Mouse (Mus musculus) kidney, adult 18-20 months (tissue): Measurements from ENCODE around the gene 1700025G04Rik.

Experiments used
- DNase-seq: peaks from one replicate; pipeline ENCODE4 v3.0.0; 2021

The 1700025G04Rik gene

DNA sequence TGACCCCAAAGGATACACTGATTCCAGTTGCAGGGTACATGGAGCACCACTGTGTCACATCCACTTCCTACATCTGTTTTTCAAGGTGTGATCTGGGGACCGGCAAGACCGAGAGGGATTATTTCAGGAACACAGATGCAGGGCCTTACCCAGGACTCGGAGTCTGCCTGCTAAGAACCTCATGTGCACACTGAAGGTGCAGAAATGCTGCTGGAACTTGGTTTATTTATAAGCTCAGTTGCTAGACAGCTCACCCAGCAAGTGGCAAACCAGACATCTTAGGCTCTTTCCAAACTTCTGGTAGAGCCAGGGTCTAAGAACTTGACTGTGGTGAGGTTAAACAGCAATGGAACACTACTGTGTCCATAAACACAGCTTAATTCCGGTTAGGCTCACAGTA lies 61.2 kb downstream of the 1700025G04Rik start:
- DNase-seq = no peak

- no peak for DNase-seq
Observed at GRCm38 (mm10) chr1:152026762-152027161, 63.2 kb downstream of the 1700025G04Rik start.

- no peak for DNase-seq
Observed at GRCm38 (mm10) chr1:152025308-152025707, 64.6 kb downstream of the 1700025G04Rik start.

DNA sequence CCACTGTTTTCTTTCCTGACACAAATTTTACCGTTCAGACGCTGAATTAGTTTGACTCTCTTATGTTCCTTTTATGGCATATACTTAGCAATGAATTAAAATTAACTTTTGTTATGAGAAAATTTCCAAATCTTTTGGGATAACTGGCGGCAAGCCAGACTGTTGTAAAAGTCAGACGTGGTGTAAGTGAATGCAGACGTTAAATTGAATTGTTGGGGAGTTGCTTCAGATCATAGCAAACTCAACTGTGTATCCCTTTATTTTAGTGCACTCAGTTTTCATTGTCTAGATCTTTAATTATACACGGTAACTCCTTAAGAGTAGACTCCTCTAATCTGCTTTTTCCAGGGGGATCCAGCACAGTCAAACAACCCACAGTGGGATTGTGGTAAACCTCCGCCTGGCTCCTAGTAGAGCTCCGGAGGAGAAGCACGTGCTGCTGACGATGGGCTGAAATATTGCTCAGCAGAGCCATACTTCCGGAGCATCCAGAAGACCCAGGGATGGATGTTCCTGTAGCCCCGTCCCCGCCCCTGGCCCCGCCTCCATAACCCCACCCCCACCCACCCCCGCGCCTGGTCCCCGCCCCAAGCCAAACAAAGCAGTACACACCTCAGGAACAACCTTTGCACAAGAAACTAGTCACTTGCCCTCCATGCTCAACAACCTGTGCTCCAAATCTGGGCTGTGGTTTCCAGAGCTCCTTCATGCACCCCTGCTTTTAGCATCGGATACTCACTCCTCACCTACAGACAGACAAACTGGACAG lies 65.7 kb downstream of the 1700025G04Rik start:
- DNase-seq = no peak

DNA sequence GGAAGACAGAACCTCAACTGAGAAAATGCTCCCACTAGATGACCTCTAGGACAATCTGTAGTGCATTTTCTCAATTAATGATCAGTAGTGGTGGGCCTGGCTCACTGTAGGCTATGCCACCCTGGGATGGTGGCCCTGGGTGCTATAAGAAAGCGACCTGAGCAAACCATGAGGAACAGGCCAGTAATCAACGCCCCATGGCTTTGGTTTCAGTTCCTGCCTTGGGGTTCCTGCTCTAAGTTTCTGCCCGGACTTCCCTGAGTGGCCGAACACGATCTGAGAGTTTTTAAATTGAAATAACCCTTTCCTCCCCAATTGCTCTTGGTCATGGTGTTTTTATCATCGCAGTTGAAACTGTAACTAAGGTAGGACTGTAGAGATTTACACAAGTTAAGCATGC lies 69.1 kb downstream of the 1700025G04Rik start:
- no peak for DNase-seq

GRCm38 (mm10) chr1:152020070-152020469 lies 69.9 kb downstream of the 1700025G04Rik start:
- no peak for DNase-seq

- no peak for DNase-seq
Observed at GRCm38 (mm10) chr1:152019196-152019595, 70.7 kb downstream of the 1700025G04Rik start.

GRCm38 (mm10) chr1:152018322-152018721 lies 71.6 kb downstream of the 1700025G04Rik start:
- DNase-seq = no peak

- DNase-seq = no peak
Observed at GRCm38 (mm10) chr1:152016663-152017062, 73.3 kb downstream of the 1700025G04Rik start.

DNA sequence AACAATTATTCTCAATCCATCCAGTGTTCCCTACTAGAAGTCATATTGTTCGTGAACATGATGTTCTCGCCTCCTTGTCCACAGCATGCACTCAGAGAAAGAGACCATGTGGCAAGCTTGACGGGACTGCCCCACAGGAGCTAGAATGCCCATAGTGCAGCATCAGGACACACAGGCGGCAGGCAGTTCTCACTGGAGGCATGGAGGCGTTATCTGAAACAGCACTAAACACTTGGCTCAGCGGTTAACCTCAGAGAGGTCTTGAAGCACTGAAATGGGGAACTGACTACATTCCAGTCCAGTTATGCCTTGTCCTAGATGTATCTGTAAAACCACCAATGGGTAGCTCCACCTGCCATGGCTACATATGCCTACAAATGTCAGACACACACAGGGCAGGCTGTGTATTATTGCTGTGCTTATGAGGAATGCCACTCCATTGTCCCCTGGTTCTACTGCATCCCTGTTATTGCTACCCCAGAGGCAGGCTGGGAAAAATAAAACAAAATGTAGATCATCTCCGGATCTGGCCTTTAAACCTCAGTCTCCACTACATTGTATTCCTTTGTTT lies 74.3 kb downstream of the 1700025G04Rik start:
- no peak for DNase-seq

GRCm38 (mm10) chr1:152011741-152012140 lies 78.2 kb downstream of the 1700025G04Rik start:
- no peak for DNase-seq

- DNase-seq = no peak
Observed at GRCm38 (mm10) chr1:152010251-152010980, 79.5 kb downstream of the 1700025G04Rik start.

DNA sequence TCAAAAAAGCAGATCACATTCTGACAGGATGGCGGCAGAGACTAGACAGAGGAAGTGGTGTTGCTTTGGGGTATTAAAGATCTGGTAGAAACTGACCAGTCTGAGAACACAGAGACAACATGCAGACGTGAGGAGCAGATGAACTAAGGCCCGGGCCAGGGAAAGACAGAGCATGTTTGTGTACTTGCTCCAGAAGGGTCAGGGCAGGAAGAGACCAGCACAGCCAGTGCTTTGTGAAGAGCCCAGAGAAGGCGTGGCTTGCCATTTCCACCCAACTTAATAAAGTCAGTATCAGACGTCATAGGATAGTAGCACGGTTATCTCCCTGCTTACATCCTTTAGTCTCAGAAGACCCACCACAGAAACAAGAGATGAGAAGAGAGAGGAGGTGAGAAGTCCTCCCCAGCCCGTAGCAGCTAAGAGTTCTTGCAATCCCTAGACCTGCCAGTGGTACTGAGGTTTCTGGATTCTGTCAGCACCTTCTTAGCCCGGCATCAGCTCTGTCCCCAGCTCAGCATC lies 81.4 kb downstream of the 1700025G04Rik start:
- peak; percentile 12 for DNase-seq

GRCm38 (mm10) chr1:152006529-152006928 lies 83.4 kb downstream of the 1700025G04Rik start:
- DNase-seq = no peak

GRCm38 (mm10) chr1:152004509-152004908 lies 85.4 kb downstream of the 1700025G04Rik start:
- DNase-seq = no peak

DNA sequence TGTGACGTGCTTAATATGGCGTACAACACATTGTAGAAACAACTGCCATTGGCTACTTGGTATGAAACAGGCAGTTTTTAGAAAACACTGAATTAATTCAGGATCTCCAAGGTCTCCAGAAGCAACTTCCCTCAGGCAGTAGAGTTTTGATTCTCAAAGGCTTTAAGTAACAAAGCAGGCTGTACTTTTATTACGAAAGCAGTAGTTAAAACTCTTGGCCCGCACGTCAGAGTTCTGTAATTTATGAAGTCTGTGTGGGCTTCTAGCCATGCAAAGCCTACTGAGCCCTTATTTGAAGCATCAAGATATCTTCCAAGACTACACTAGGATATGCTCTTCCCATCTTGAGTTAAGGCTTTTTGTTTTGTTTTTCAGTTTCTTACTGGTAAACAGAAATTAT lies 89.5 kb downstream of the 1700025G04Rik start:
- no peak for DNase-seq

DNA sequence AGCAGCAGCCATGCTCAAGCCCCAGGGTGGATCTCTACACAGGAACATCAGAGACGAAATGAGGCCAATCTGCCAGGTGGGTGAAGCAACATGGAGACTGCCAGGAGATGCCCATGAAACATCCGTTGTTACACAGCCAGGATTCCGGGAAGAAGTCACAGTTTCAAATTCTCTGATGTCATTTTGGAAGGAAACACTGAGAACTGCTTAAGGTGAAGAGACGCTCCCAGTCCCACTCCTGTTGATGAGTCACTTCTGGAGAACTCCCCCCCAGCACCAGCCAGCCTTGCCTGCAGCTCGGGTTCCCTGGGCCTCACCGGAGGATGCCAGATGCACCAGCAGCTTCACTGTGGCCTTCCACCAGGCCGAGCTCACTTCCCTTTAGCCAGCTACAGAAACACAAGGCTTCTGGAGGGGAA lies 90.5 kb downstream of the 1700025G04Rik start:
- DNase-seq = no peak

- DNase-seq = no peak
Observed at GRCm38 (mm10) chr1:151998721-151999206, 91.2 kb downstream of the 1700025G04Rik start.

- DNase-seq = no peak
Observed at GRCm38 (mm10) chr1:151997591-151997990, 92.3 kb downstream of the 1700025G04Rik start.

DNA sequence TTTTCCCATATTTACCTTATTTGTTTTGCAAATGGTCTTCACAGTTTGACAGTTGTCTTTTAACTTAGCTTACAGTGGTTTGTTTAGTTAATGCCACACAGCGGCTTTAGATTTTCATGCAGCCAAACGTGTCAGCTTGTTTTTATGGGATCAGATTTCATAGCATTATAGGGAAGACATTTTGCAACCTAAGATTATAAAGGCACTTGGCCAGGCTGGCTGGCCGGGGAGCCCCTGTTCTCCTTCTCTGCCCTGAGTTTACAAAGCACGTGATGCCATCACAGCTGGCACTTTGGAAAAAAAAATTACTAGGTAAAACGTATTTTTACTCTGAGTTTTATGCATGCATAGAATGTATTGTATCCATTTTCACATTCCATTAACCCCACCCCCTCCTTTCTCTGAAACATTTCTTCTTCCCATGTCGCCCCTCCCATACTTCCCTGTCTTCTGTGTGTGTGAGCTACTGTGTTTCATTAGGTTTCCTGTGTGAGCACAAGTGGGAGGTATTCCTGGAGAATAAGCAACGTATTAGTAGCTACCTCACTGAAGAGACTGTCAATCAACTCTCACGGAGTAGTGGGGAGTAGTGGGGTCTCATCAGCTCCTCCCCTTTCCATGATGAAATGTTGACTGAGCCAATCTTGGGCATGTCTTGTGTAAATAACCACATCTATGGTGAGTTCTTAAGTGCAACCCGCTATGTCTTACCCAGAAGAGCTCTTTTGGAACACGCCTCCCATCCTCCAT lies 93.8 kb downstream of the 1700025G04Rik start:
- no peak for DNase-seq

DNA sequence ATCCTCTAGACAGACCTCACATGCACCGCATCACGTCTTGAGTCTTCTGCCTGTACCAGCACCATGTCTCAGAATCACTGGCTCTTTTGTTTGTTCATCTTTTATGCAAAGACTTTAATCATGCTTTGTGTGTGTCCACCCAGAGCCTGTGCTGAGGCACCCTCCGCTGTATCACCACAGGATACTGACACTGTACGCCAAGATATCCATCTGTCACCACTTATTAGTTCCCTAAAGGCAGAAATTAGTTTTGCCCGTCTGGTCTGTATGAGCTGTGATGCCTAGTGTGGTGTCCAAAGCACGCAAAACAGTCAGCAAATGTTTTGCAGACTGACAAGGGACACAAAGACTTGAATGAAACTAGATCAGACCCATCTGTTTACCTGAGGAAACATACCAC lies 95.7 kb downstream of the 1700025G04Rik start:
- DNase-seq = no peak

GRCm38 (mm10) chr1:151991505-151991904 lies 98.4 kb downstream of the 1700025G04Rik start:
- DNase-seq = no peak

- DNase-seq = no peak
Observed at GRCm38 (mm10) chr1:151990615-151991014, 99.3 kb downstream of the 1700025G04Rik start.
